Mouse (Mus musculus): ENCODE data around the gene Tmem101. TPM values are rescaled to one million over a fixed set of nuclear protein-coding genes. Genes with fewer than 3 reads are reported as not detected.

The Tmem101 gene
- total and polyA plus RNA-seq, 3 experiments, result 35.4 to 63.1 (median 38.5) TPM

DNA sequence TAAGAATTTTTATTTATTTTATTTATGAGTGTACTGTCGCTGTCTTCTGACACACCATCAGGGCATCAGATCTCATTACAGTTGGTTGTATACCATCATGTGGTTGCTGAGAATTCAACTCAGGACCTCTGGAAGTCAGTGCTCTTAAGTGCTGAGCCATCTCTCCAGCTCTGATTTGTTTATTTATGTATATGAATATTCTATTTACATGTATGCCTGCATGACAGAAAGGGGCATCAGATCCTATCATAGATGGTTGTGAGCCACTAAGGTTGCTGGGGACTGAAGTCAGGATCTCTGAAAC, 534 bp upstream of the Tmem101 start:
- H3K79me2 ChIP-seq (replicated peaks; ENCODE audit: control insufficient read depth, extremely low read depth, insufficient read depth, poor library complexity, severe bottlenecking), result no peaks in the 10 kb centered on the region
- H3K4me2 ChIP-seq (ENCODE audit: insufficient read depth, low read depth, poor library complexity, severe bottlenecking), result peak overlapping the region; percentile 56; the same call in 1 of the 2 replicates
- dilution Hi-C loops (cut with MboI; ENCODE audit: extremely low pct_ligation_motif_present, extremely low pct_unique_long_range_greater_than_20kb, low sequenced_read_pairs), result no loop called here
- H3K4me1 ChIP-seq (ENCODE audit: control insufficient read depth in 1 of 2, insufficient read depth in 2 of 2), result peaks cover 4 to 16% of the 10 kb centered on the region in 2 experiments
- no peak overlapping the region for H3K27ac ChIP-seq (ENCODE audit: insufficient read depth, low read depth)
- TF ChIP-seq ZKSCAN1 (IDR thresholded peaks at IDR 0.05; ENCODE audit: borderline replicate concordance, low read depth, low read length), result no peak
- TF ChIP-seq GABPA (IDR thresholded peaks at IDR 0.05; ENCODE audit: insufficient replicate concordance, low read depth, low read length), result no peak
- TF ChIP-seq PAX5 (IDR thresholded peaks at IDR 0.05; ENCODE audit: low read length), result no peak
- no peak for TF ChIP-seq EP300 (IDR thresholded peaks at IDR 0.05; ENCODE audit: low read length)
- no peak for TF ChIP-seq ZC3H11A (IDR thresholded peaks at IDR 0.05; ENCODE audit: low read depth, low read length)
- TF ChIP-seq SIN3A (IDR thresholded peaks at IDR 0.05; ENCODE audit: low read length), result no peak
- TF ChIP-seq CHD2 (IDR thresholded peaks at IDR 0.05; ENCODE audit: low read length), result no peak
- TF ChIP-seq MXI1 (IDR thresholded peaks at IDR 0.05; ENCODE audit: low read depth, low read length), result no peak
- no peak for TF ChIP-seq ELF1 (IDR thresholded peaks at IDR 0.05; ENCODE audit: low read depth, low read length)
- TF ChIP-seq RCOR1 (conservative IDR thresholded peaks at IDR 0.05; ENCODE audit: low read depth, low read length), result no peak
- no peak for TF ChIP-seq JUN (IDR thresholded peaks at IDR 0.05; ENCODE audit: insufficient read depth, low read depth, low read length)
- TF ChIP-seq MAZ (IDR thresholded peaks at IDR 0.05; ENCODE audit: low read depth, low read length), result no peak
- TF ChIP-seq NRF1 (IDR thresholded peaks at IDR 0.05; ENCODE audit: low read depth, low read length), result no peak
- TF ChIP-seq RAD21 (IDR thresholded peaks at IDR 0.05; ENCODE audit: low read depth, low read length), result no peak
- TF ChIP-seq USF2 (conservative IDR thresholded peaks at IDR 0.05; ENCODE audit: low read depth, low read length), result no peak
- H3K4me3 ChIP-seq (replicated peaks in 1 of 3; ENCODE audit: low read depth in 2 of 3, low read length in 2 of 3, poor library complexity in 1 of 3), result no peak overlapping the region
- H3K36me3 ChIP-seq (replicated peaks in 1 of 2; ENCODE audit: control insufficient read depth in 1 of 2, insufficient read depth in 1 of 2, low read length in 1 of 2), result peaks cover 22 to 42% of the 10 kb centered on the region in 2 experiments
- H3K9me3 ChIP-seq (replicated peaks; ENCODE audit: low read length), result no peaks in the 10 kb centered on the region
- DNase-seq (ENCODE audit: extremely low read depth), result no peak
- in situ Hi-C loops (cut with MboI; ENCODE audit: low pct_ligation_motif_present, low pct_unique_long_range_greater_than_20kb, low sequenced_read_pairs), result loop anchor here (5.0 kb wide), 1 partner anchor 66 kb away; no protein-coding TSS in a partner anchor
- no peak overlapping the region for H3K9ac ChIP-seq (ENCODE audit: insufficient read depth, low read depth)
- no peaks in the 10 kb centered on the region for H3K27me3 ChIP-seq (replicated peaks)

GRCm38 (mm10) chr11:102147213-102147989, 8.8 kb downstream of the Tmem101 start:
- no peak overlapping the region for H3K9ac ChIP-seq (ENCODE audit: insufficient read depth, low read depth)
- H3K4me1 ChIP-seq (ENCODE audit: control insufficient read depth in 1 of 2, insufficient read depth in 2 of 2), result no peaks in the 10 kb centered on the region
- H3K4me3 ChIP-seq (replicated peaks in 1 of 3; ENCODE audit: low read depth in 2 of 3, low read length in 2 of 3, poor library complexity in 1 of 3), result no peak overlapping the region

More at GRCm38 (mm10) chr11:102147213-102147989, 8.8 kb downstream of the Tmem101 start:
- Histone ChIP-seq H3K27me3 (replicated peaks) (peaks cover 51% of the 10 kb centered on the region), H3K9me3 (replicated peaks; ENCODE audit: low read length) (peaks cover 6% of the 10 kb centered on the region), H3K36me3 (replicated peaks in 1 of 2; ENCODE audit: control insufficient read depth in 1 of 2, insufficient read depth in 1 of 2, low read length in 1 of 2) (peaks cover under 1 to 1% of the 10 kb centered on the region in 2 experiments), H3K27ac (ENCODE audit: insufficient read depth, low read depth) (no peak overlapping the region), H3K4me2 (ENCODE audit: insufficient read depth, low read depth, poor library complexity, severe bottlenecking) (no peak overlapping the region), H3K79me2 (replicated peaks; ENCODE audit: control insufficient read depth, extremely low read depth, insufficient read depth, poor library complexity, severe bottlenecking) (no peaks in the 10 kb centered on the region)
- no peak for DNase-seq (ENCODE audit: extremely low read depth)
- TF ChIP-seq MAFK (IDR thresholded peaks at IDR 0.05; ENCODE audit: insufficient replicate concordance, low read length) (no peak), BHLHE40 (IDR thresholded peaks at IDR 0.05; ENCODE audit: low read depth, low read length) (no peak), MXI1 (IDR thresholded peaks at IDR 0.05; ENCODE audit: low read depth, low read length) (no peak), MAX (IDR thresholded peaks at IDR 0.05; ENCODE audit: low read length) (no peak), ELF1 (IDR thresholded peaks at IDR 0.05; ENCODE audit: low read depth, low read length) (no peak), GABPA (IDR thresholded peaks at IDR 0.05; ENCODE audit: insufficient replicate concordance, low read depth, low read length) (no peak), JUND (conservative IDR thresholded peaks at IDR 0.05; ENCODE audit: low read depth, low read length) (no peak), UBTF (IDR thresholded peaks at IDR 0.05; ENCODE audit: low read depth, low read length) (no peak), POLR2AphosphoS2 (IDR thresholded peaks at IDR 0.05; ENCODE audit: low read depth, low read length) (no peak), HCFC1 (IDR thresholded peaks at IDR 0.05; ENCODE audit: low read depth, low read length) (no peak), SMC3 (IDR thresholded peaks at IDR 0.05; ENCODE audit: low read depth, low read length) (no peak), ZNF384 (IDR thresholded peaks at IDR 0.05; ENCODE audit: low read depth, low read length) (no peak), CHD2 (IDR thresholded peaks at IDR 0.05; ENCODE audit: low read length) (no peak), ZMIZ1 (IDR thresholded peaks at IDR 0.05; ENCODE audit: low read depth, low read length) (no peak)
- in situ Hi-C loops (cut with MboI; ENCODE audit: low pct_ligation_motif_present, low pct_unique_long_range_greater_than_20kb, low sequenced_read_pairs), result no loop called here
- dilution Hi-C loops (cut with MboI; ENCODE audit: extremely low pct_ligation_motif_present, extremely low pct_unique_long_range_greater_than_20kb, low sequenced_read_pairs), result no loop called here
